Mouse (Mus musculus): ENCODE data around the gene Zfp987.
"Not testable (repeated sequence)": the region's sequence is repeated elsewhere in the genome, so short reads cannot be mapped to it uniquely, and the experiment has no call there.

DNA sequence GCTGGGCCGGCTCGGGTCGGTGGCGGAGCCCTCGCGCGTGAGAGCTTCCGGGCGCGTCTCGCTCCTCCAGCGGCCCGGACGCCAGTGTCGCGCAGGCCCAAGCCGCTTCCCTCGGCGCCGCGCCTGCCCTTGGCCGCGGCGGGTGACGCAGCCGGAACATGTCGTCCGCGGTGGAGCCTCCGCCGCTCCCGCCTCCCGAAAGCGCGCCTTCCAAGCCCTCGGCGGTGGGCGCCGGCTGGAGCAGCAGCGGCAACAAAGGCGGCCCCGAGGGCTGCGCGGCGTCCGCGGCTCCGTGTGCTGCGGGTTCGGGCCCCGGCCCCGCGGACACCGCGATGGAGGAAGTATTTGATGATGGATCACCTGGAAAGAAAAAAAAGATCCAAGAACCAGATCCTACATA is 29.5 kb upstream of the Zfp987 start:
- TF ChIP-seq CTCF (IDR thresholded peaks at IDR 0.05; ENCODE audit: borderline replicate concordance, extremely low read depth, insufficient read depth, insufficient read length); POLR2A (IDR thresholded peaks at IDR 0.05; ENCODE audit: borderline replicate concordance, extremely low read depth, insufficient read depth, insufficient read length, poor library complexity, severe bottlenecking): not testable (repeated sequence)
